ENCODE assay signal across 8 mouse cellular contexts in genomic region chr17:28345271-28345721, GRCm38 (mm10). TPM values are rescaled to one million over a fixed set of nuclear protein-coding genes. Genes with fewer than 3 reads are reported as not detected.
DNase-seq lines count a peak whose midpoint lies in the region; ATAC-seq and TF ChIP-seq lines count a peak whose summit lies in the region.
"Had no signal": no experiment of that assay in that cellular context is flagged by ENCODE, and none has a peak within 500 bp of the region (broad histone marks: within the 10 kb centered on the region; RNA-seq: fewer than 3 reads in every experiment).

No protein-coding gene starts in this region.

- peak overlapping the region; percentile 42 for H3K4me2 ChIP-seq in kidney, postnatal 0 days (ENCODE audit: low read length)
- peak overlapping the region; percentile 56 for H3K4me2 ChIP-seq in limb, embryonic 12.5 days

- peaks cover 51% of the 10 kb centered on the region for H3K4me1 ChIP-seq in kidney, postnatal 0 days (replicated peaks; ENCODE audit: insufficient read depth, low read length)
- peaks cover 3 to 58% of the 10 kb centered on the region in 2 experiments; a peak in 2 of 4 replicates for H3K4me1 ChIP-seq in ES-E14 (ENCODE audit: control insufficient read depth in 2 of 2, insufficient read depth in 2 of 2, low read length in 2 of 2, poor library complexity in 1 of 2)
- H3K4me1 ChIP-seq in embryonic facial prominence, embryonic 10.5 days = peaks cover 98% of the 10 kb centered on the region
- H3K4me1 ChIP-seq in limb, embryonic 12.5 days (replicated peaks) = peaks cover 89% of the 10 kb centered on the region

- peak overlapping the region; percentile 86 for H3K27ac ChIP-seq in kidney, postnatal 0 days
- 0 out of 2 replicates have a peak overlapping the region, but pooled peaks have one; percentile 23 for H3K27ac ChIP-seq in ES-E14 (ENCODE audit: insufficient read depth, low read depth, low read length, poor library complexity, severe bottlenecking)
- H3K27ac ChIP-seq in embryonic facial prominence, embryonic 10.5 days (replicated peaks) = peak overlapping the region; percentile 84
- peak overlapping the region; percentile 91 for H3K27ac ChIP-seq in limb, embryonic 12.5 days

- H3K36me3 ChIP-seq in kidney, postnatal 0 days (ENCODE audit: insufficient read depth, low read length) = no peaks in the 10 kb centered on the region
- no peaks in the 10 kb centered on the region for H3K36me3 ChIP-seq in ES-E14 (ENCODE audit: control insufficient read depth, insufficient read depth, low read length, poor library complexity, severe bottlenecking)
- peaks cover 14% of the 10 kb centered on the region for H3K36me3 ChIP-seq in embryonic facial prominence, embryonic 10.5 days (replicated peaks)
- peaks cover 15% of the 10 kb centered on the region for H3K36me3 ChIP-seq in limb, embryonic 12.5 days

- no peak for TF ChIP-seq CTCF in kidney, postnatal 0 days (IDR thresholded peaks at IDR 0.05; ENCODE audit: low read depth)

- H3K9me3 ChIP-seq in kidney, postnatal 0 days (replicated peaks; ENCODE audit: low read length) = no peaks in the 10 kb centered on the region
- H3K9me3 ChIP-seq in ES-E14 (ENCODE audit: control insufficient read depth, insufficient read depth, low read depth, low read length) = no peaks in the 10 kb centered on the region
- H3K9me3 ChIP-seq in embryonic facial prominence, embryonic 10.5 days = no peaks in the 10 kb centered on the region
- H3K9me3 ChIP-seq in limb, embryonic 12.5 days = no peaks in the 10 kb centered on the region

- 0 out of 2 replicates have a peak overlapping the region, but pooled peaks have one; percentile 36 for H3K9ac ChIP-seq in kidney, postnatal 0 days (ENCODE audit: low read depth, low read length)
- peak overlapping the region; percentile 21; the same call in 1 of the 2 replicates for H3K9ac ChIP-seq in ES-E14 (ENCODE audit: insufficient read depth, low read depth, low read length, poor library complexity, severe bottlenecking)
- H3K9ac ChIP-seq in limb, embryonic 12.5 days (replicated peaks) = peak overlapping the region; percentile 44

- no peak overlapping the region for H3K4me3 ChIP-seq in kidney, postnatal 0 days (replicated peaks; ENCODE audit: low read depth, low read length)
- peak overlapping the region in 1 of 2 experiments; percentile 16; a peak in 1 of 4 replicates for H3K4me3 ChIP-seq in ES-E14 (ENCODE audit: insufficient read depth in 1 of 2, low read depth in 1 of 2, low read length in 2 of 2, poor library complexity in 1 of 2, severe bottlenecking in 1 of 2)
- peak overlapping the region; percentile 44 for H3K4me3 ChIP-seq in embryonic facial prominence, embryonic 10.5 days
- H3K4me3 ChIP-seq in limb, embryonic 12.5 days (replicated peaks) = peak overlapping the region; percentile 24

- no peak for ATAC-seq in kidney, postnatal 0 days (replicated peaks; ENCODE audit: low FRiP score, low read depth)
- no peak for ATAC-seq in limb, embryonic 12.5 days (ENCODE audit: insufficient number of reproducible peaks, insufficient read depth, low FRiP score, low TSS enrichment, low read depth)

- 14% methylated on average over 8 of the region's 8 CpGs for WGBS in kidney, postnatal 0 days
- WGBS in embryonic facial prominence, embryonic 10.5 days = 8% methylated on average over 8 of the region's 8 CpGs
- 4% methylated on average over 8 of the region's 8 CpGs for WGBS in limb, embryonic 12.5 days

- no peak for DNase-seq in kidney, postnatal 0 days (ENCODE audit: low spot score)
- no peak for DNase-seq in kidney, adult 18-20 months
- DNase-seq in ES-E14 (ENCODE audit: low read depth, low spot score) = no peak
- no peak for DNase-seq in embryonic facial prominence, embryonic 10.5 days (ENCODE audit: low spot score)
- no peak for DNase-seq in thymus, postnatal 36 days
- no peak for DNase-seq in urinary bladder, postnatal 10 days (ENCODE audit: low spot score)
- DNase-seq: cerebellum, postnatal 36 days had no signal

- in situ Hi-C loops in ES-E14 (cut with MboI; ENCODE audit: low sequenced_read_pairs in 2 of 2, unreplicated experiment in 2 of 2) = no loop called here

- no peaks in the 10 kb centered on the region for H3K27me3 ChIP-seq in kidney, postnatal 0 days (ENCODE audit: insufficient read depth, low read length)
- peaks cover 39% of the 10 kb centered on the region for H3K27me3 ChIP-seq in embryonic facial prominence, embryonic 10.5 days (replicated peaks; ENCODE audit: low read depth, poor library complexity, severe bottlenecking)
- H3K27me3 ChIP-seq in limb, embryonic 12.5 days = no peaks in the 10 kb centered on the region

TF ChIP-seq in ES-E14, 5 proteins besides CTCF, POLR2A, EP300 and RAD21:
- no peak for TF ChIP-seq ZC3H11A (IDR thresholded peaks at IDR 0.05; ENCODE audit: borderline replicate concordance, low read depth, low read length)
- no peak for TF ChIP-seq ZNF384 (IDR thresholded peaks at IDR 0.05; ENCODE audit: low read depth, low read length)
- TF ChIP-seq HCFC1 (IDR thresholded peaks at IDR 0.05; ENCODE audit: borderline replicate concordance, insufficient read depth, low read length) = no peak
- no peak for TF ChIP-seq MAFK (IDR thresholded peaks at IDR 0.05; ENCODE audit: insufficient read depth, low read depth, low read length)
- no peak for TF ChIP-seq CHD2 (IDR thresholded peaks at IDR 0.05; ENCODE audit: low read depth, low read length)
TF ChIP-seq in ES-E14: peak in this region for 0.

RNA-seq across cellular contexts. Expression of gene Tead3, which starts 5.3 kb away (rescaled TPM):
- 7.7 and 8.5 TPM in 2 replicates for polyA plus RNA-seq in kidney, postnatal 0 days (2015; fragmentation: Nextera tagmentation; extraction: Ambion mirVana)
- total RNA-seq in ES-E14 (2012; rRNA removed) = 8.0 and 9.0 TPM in 2 replicates
- polyA plus RNA-seq in embryonic facial prominence, embryonic 10.5 days (2016; fragmentation: Nextera tagmentation; extraction: Ambion mirVana) = 8.4 and 9.2 TPM in 2 replicates
- polyA plus RNA-seq in limb, embryonic 12.5 days (2016; fragmentation: Nextera tagmentation; extraction: Ambion mirVana) = 11.3 and 13.2 TPM in 2 replicates

RNA-seq across cellular contexts. Expression of gene Rpl10a, which starts 17.0 kb away (rescaled TPM):
- polyA plus RNA-seq in kidney, postnatal 0 days (2015; fragmentation: Nextera tagmentation; extraction: Ambion mirVana) = 645 and 750 TPM in 2 replicates
- 2,234 and 2,688 TPM in 2 replicates for total RNA-seq in ES-E14 (2012; rRNA removed)
- 539 and 546 TPM in 2 replicates for polyA plus RNA-seq in embryonic facial prominence, embryonic 10.5 days (2016; fragmentation: Nextera tagmentation; extraction: Ambion mirVana)
- 535 and 537 TPM in 2 replicates for polyA plus RNA-seq in limb, embryonic 12.5 days (2016; fragmentation: Nextera tagmentation; extraction: Ambion mirVana)

RNA-seq across cellular contexts. Expression of gene Tulp1, which starts 19.7 kb away (rescaled TPM):
- polyA plus RNA-seq in kidney, postnatal 0 days (2015; fragmentation: Nextera tagmentation; extraction: Ambion mirVana) = 3.6 and 3.9 TPM in 2 replicates
- 3.7 and 4.1 TPM in 2 replicates for total RNA-seq in ES-E14 (2012; rRNA removed)
- 3.4 and 4.9 TPM in 2 replicates for polyA plus RNA-seq in embryonic facial prominence, embryonic 10.5 days (2016; fragmentation: Nextera tagmentation; extraction: Ambion mirVana)
- 6.3 and 8.6 TPM in 2 replicates for polyA plus RNA-seq in limb, embryonic 12.5 days (2016; fragmentation: Nextera tagmentation; extraction: Ambion mirVana)

RNA-seq across cellular contexts. Expression of gene Fance, which starts 32.0 kb away (rescaled TPM):
- polyA plus RNA-seq in kidney, postnatal 0 days (2015; fragmentation: Nextera tagmentation; extraction: Ambion mirVana) = 24.9 and 29.5 TPM in 2 replicates
- 25.9 and 39.8 TPM in 2 replicates for total RNA-seq in ES-E14 (2012; rRNA removed)
- polyA plus RNA-seq in embryonic facial prominence, embryonic 10.5 days (2016; fragmentation: Nextera tagmentation; extraction: Ambion mirVana) = 28.4 and 30.9 TPM in 2 replicates
- 36.5 and 44.5 TPM in 2 replicates for polyA plus RNA-seq in limb, embryonic 12.5 days (2016; fragmentation: Nextera tagmentation; extraction: Ambion mirVana)

Comparison
In these comparisons a context has a peak if more than half of its experiments do, and no peak if none do; other contexts are left out.
1. H3K27ac ChIP-seq: peak in every context shown above with its lines; median percentile 91 in limb, embryonic 12.5 days; 86 in kidney, postnatal 0 days; 84 in embryonic facial prominence, embryonic 10.5 days; 23 in ES-E14.